Mouse (Mus musculus): ENCODE measurements around the gene Rgp1.
"Not testable (repeated sequence)": the region's sequence is repeated elsewhere in the genome, so short reads cannot be mapped to it uniquely, and the experiment has no call there.

The Rgp1 gene

GRCm38 (mm10) chr4:43562769-43563600 is 15.5 kb upstream of the Rgp1 start:
- DNase-seq (ENCODE audit: low spot score): peak; percentile 30

- DNase-seq (ENCODE audit: low spot score): no peak
Measured at GRCm38 (mm10) chr4:43563601-43563875, 15.0 kb upstream of the Rgp1 start.

DNA sequence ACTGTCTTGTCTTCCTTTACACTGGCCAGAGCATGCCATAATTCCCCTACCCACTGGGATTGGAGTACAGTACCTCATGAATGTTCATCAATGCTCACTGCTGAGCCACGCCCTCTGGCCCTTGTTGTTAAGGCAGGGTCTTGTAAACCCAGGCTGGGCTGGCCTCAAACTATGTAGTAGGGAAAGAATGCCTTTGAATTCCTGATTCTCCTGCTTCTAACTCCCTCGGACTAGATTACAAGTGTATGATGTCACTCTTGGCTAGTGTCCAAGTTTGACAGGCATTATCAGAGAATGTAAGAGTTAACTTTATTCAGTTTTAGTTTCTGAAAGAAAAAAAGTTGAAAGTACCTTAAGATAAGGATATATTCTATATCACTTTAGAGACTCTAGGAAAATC is 14.3 kb upstream of the Rgp1 start:
- peak; percentile 38 for DNase-seq (ENCODE audit: low spot score)

GRCm38 (mm10) chr4:43567140-43567539 is 11.4 kb upstream of the Rgp1 start:
- DNase-seq (ENCODE audit: low spot score): no peak

DNA sequence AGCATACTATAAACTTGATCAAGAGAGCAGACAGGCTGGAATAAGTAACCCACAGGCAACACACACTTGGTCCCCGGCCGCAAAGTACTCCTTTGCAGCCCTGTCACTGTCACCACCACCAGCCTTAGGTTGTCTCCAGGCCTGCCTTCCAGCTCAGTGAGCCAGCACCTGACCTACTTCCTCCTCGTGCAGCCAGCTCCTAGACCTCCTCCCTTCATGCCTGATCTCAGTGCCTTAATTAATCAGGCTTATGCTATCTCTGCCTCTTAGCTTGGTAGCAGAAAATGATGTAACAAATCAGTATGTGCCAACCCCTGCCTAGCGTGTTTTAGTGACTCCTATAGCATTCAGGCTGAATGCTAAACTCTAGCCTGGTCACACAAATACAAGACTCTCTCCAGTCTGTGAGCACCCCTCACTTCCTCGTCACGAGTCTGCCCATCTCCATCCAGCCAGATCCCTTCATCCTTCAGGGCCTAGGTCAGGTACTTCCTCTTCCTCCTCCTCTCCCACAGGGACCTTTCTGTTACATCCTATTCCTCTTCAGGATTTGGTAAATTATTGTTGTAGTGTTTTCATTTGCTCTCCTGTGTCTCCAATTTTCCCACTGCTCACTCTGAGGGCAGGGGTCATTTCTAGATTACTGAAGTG is 7.0 kb upstream of the Rgp1 start:
- DNase-seq (ENCODE audit: low spot score): no peak

DNA sequence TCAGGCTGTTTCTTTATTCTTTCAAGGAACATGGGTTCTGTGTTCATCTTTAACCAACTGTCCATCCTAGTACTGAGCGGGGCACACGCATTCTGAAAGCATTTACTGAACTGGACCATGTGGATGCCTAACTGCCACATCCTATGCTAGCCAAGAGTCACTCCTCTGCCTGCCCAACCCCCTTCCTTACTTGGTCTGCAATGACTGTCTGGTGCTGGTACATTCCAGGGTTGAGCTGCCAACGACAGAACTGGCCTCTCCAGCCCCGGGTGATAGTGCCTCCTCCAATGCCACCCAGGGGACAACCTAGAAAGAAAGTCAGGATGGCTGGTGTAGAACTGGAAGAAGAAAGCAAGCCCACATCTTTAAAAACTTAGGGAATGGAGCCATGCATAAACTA is 5.0 kb upstream of the Rgp1 start:
- no peak for DNase-seq (ENCODE audit: low spot score)

DNA sequence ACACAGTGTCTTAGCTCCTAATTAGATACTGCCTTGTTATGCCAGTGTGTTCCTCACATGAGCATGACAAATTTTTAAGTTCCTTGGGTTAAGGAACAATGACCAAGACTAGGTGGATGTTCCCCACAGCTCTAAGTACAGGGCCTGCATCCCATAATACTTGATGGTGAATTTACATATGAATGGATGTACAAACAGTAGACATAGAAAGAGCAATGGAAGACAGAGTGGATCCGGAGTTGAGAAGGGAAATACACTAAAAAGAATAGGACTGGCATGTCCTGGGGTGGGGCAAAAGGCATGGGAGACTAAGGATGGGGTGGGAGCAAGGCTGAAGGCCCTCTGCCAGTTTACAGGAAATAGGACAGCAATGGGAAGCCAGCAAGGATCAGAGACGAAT is 3.2 kb upstream of the Rgp1 start:
- no peak for DNase-seq (ENCODE audit: low spot score)

- no peak for DNase-seq (ENCODE audit: low spot score)
Measured at GRCm38 (mm10) chr4:43577237-43577881, 1.2 kb upstream of the Rgp1 start.

DNA sequence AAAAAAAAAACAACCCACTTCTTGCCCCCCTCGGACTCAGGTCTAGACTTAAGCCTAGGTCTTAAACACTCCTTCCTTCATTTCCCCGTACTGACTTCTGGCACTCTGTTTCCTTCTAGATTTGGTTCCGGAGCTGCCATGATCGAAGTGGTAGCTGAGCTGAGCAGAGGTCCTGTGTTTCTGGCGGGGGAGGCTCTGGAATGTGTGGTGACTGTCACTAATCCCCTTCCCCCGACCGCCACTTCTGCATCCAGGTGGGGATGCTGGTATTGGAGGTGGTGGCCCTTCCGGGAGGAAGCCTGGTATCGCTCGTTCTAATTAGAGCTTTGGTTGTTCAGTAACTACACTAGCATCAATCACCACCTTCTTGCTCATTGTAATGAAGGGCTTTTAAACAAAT is 741 bp downstream of the Rgp1 start:
- no peak for DNase-seq (ENCODE audit: low spot score)

GRCm38 (mm10) chr4:43579731-43580130 is 1.2 kb downstream of the Rgp1 start:
- DNase-seq (ENCODE audit: low spot score): no peak

DNA sequence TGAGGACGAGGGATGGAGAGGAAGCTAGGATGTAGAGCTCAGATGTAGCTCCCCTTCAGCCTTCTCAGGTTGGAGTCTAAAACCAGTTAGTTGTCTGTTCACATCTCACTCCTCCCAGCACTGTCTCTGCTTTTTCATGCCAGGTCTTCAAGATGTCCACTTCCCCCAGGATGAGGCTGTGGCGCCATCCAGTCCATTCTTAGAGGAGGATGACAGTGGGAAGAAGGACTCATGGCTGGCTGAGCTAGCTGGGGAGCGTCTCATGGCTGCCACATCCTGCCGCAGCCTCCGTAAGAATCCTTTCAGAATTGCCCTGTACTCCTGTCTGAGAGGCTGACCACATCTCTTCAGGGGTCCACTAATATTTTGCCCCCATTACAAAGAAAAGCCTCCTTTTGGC is 2.2 kb downstream of the Rgp1 start:
- DNase-seq (ENCODE audit: low spot score): no peak

DNA sequence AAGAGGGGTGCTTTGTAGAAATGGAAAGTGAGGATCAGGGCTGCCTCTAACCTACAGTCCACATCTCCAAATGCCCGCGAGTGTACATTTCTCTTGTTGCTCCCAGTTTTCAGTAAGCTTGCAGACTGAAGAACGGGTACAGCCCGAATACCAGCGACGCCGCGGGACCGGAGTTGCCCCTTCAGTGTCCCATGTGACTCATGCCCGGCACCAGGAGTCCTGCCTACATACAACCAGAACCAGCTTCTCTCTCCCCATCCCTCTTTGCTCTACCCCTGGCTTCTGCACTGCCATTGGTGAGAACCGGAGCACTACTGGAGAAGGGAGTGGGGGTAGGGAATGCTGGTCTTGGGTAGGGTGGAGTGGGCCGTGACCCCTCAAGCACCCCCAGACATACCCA is 2.9 kb downstream of the Rgp1 start:
- DNase-seq (ENCODE audit: low spot score): no peak

GRCm38 (mm10) chr4:43582241-43582640 is 3.7 kb downstream of the Rgp1 start:
- no peak for DNase-seq (ENCODE audit: low spot score)

GRCm38 (mm10) chr4:43583421-43583820 is 4.9 kb downstream of the Rgp1 start:
- no peak for DNase-seq (ENCODE audit: low spot score)

GRCm38 (mm10) chr4:43584444-43585416 is 6.2 kb downstream of the Rgp1 start, which contains the start of gene Msmp:
Gene Msmp (minus strand): TSS chr4:43584494.
- DNase-seq (ENCODE audit: low spot score): no peak

- no peak for DNase-seq (ENCODE audit: low spot score)
Measured at GRCm38 (mm10) chr4:43585682-43586081, 7.2 kb downstream of the Rgp1 start.

DNA sequence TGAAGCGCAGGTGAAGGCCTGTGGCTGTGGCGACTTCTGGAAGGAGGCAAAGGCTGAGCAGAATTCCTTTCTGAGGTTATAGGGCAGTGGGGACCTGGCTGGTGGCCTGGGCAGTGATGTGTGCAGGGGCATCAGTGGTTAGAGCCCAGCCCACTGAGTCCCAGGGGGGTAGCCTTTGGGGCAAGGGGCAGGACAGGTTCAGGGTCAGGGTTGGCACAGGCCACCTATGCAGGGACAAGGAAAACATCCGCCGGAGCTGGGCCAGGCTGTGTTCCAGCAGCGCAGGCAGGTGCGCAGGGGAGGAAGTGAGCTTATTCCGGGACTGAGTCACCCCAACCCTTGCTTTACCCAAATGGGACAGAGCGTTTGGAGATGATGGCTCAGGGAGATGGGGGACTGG is 7.9 kb downstream of the Rgp1 start:
- DNase-seq (ENCODE audit: low spot score): no peak

DNA sequence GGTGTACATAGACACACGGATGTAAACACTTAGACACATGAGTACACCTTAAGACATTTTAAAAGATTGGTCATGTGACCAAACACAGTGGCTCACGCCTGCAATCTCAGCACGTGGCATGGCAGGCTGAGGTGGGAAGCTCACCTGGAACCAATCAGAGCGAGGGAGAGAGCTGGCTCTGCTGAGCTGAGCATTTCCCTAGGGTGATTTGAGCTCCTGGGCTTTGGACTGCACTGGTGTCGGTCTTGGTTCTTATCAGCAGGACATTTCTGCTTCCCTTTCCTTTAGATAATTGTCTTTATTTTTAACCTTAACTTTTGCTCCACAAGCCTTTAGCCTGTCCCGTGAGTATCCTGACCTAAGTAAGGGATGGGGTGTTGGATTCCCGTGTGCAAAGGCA is 9.2 kb downstream of the Rgp1 start:
- DNase-seq (ENCODE audit: low spot score): no peak

DNA sequence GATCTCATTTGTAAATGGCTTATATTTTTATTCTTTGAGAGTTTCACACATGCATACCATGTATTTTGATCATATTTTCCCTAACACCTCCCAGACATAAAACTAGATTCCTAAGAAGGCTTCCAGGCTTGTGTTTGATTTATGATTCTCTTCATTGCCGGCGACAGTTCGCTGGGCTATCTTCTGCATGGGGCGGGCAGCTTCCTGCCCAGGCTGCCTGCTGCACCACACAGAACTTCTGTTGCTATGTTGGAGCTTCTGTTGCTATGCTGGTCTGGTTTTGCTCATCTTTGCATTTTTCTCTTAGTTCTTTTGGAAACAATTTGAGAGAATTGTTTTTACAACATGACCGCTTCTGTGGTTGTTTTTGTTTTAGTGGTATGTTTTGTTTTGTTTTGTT is 13.0 kb downstream of the Rgp1 start:
- DNase-seq (ENCODE audit: low spot score): no peak

- DNase-seq (ENCODE audit: low spot score): no peak
Measured at GRCm38 (mm10) chr4:43591961-43592360, 13.4 kb downstream of the Rgp1 start.

GRCm38 (mm10) chr4:43593453-43593852 is 14.9 kb downstream of the Rgp1 start:
- DNase-seq (ENCODE audit: low spot score): no peak

- DNase-seq (ENCODE audit: low spot score): not testable (repeated sequence)
Measured at GRCm38 (mm10) chr4:43596597-43596996, 18.1 kb downstream of the Rgp1 start.

Data from MN1 (cell line).